Mouse (Mus musculus) CH12F3 (cell line): ENCODE measurements around the gene Ptpre.
"Not testable (repeated sequence)": the region's sequence is repeated elsewhere in the genome, so short reads cannot be mapped to it uniquely, and the experiment has no call there.

Experiments
- in situ Hi-C: fragments of 300-500 bp; cut with MboI; formaldehyde crosslinking; loops from 2 replicates; pipeline ENCODE4 v1.14.3; 2020; ENCODE audit warnings: low sequenced_read_pairs

Gene Ptpre

GRCm38 (mm10) chr7:135537341-135537901 is at the start of gene Ptpre:
Gene Ptpre (plus strand): TSS chr7:135537481.
- in situ Hi-C loops: no loop called here

GRCm38 (mm10) chr7:135488214-135488810 is 49.0 kb upstream of the Ptpre start:
- in situ Hi-C loops: no loop called here

- in situ Hi-C loops: loop anchor here (10.0 kb wide), 1 partner anchor 145 kb away; no protein-coding TSS in a partner anchor
Observed at GRCm38 (mm10) chr7:135489724-135490499, 47.4 kb upstream of the Ptpre start.

- in situ Hi-C loops: loop anchor here (10.0 kb wide), 1 partner anchor 144 kb away; no protein-coding TSS in a partner anchor
Observed at GRCm38 (mm10) chr7:135490500-135490886, 46.8 kb upstream of the Ptpre start.

GRCm38 (mm10) chr7:135495303-135495702 is 42.0 kb upstream of the Ptpre start:
- in situ Hi-C loops: loop anchor here (10.0 kb wide), 1 partner anchor 139 kb away; no protein-coding TSS in a partner anchor

- in situ Hi-C loops: loop anchor here (10.0 kb wide), 1 partner anchor 136 kb away; no protein-coding TSS in a partner anchor
Observed at GRCm38 (mm10) chr7:135498565-135499186, 38.6 kb upstream of the Ptpre start.

GRCm38 (mm10) chr7:135499403-135499802 is 37.9 kb upstream of the Ptpre start:
- in situ Hi-C loops: loop anchor here (10.0 kb wide), 1 partner anchor 135 kb away; no protein-coding TSS in a partner anchor

- in situ Hi-C loops: not testable (repeated sequence)
Observed at GRCm38 (mm10) chr7:135506506-135506905, 30.8 kb upstream of the Ptpre start.

- in situ Hi-C loops: no loop called here
Observed at GRCm38 (mm10) chr7:135508602-135509001, 28.7 kb upstream of the Ptpre start.

GRCm38 (mm10) chr7:135509272-135509671 is 28.0 kb upstream of the Ptpre start:
- in situ Hi-C loops: no loop called here

GRCm38 (mm10) chr7:135510431-135510830 is 26.9 kb upstream of the Ptpre start:
- in situ Hi-C loops: no loop called here

- in situ Hi-C loops: no loop called here
Observed at GRCm38 (mm10) chr7:135511723-135512122, 25.6 kb upstream of the Ptpre start.

- in situ Hi-C loops: no loop called here
Observed at GRCm38 (mm10) chr7:135517191-135517590, 20.1 kb upstream of the Ptpre start.

GRCm38 (mm10) chr7:135520241-135520640 is 17.0 kb upstream of the Ptpre start:
- in situ Hi-C loops: no loop called here

GRCm38 (mm10) chr7:135521755-135522512 is 15.3 kb upstream of the Ptpre start:
- in situ Hi-C loops: no loop called here

GRCm38 (mm10) chr7:135523981-135524380 is 13.3 kb upstream of the Ptpre start:
- in situ Hi-C loops: no loop called here

- in situ Hi-C loops: no loop called here
Observed at GRCm38 (mm10) chr7:135524424-135524967, 12.8 kb upstream of the Ptpre start.

GRCm38 (mm10) chr7:135526574-135527152 is 10.6 kb upstream of the Ptpre start:
- in situ Hi-C loops: no loop called here

- in situ Hi-C loops: no loop called here
Observed at GRCm38 (mm10) chr7:135527169-135527568, 10.1 kb upstream of the Ptpre start.

GRCm38 (mm10) chr7:135528515-135528914 is 8.8 kb upstream of the Ptpre start, which contains the start of gene Clrn3:
Gene Clrn3 (minus strand): TSS chr7:135528654.
- in situ Hi-C loops: no loop called here
